Mouse (Mus musculus) lung, adult 2 months (tissue): ENCODE data around the gene Olfr266.

Experiments used
- CTCF ChIP-seq: fragments of 200-500 bp; IDR thresholded peaks from 2 replicates; pipeline ENCODE4 v1.5.1; 2011; ENCODE audit warnings: mild to moderate bottlenecking, low read length, control low read depth; ENCODE audit not compliant: insufficient read depth
- POLR2A ChIP-seq: fragments of 200-500 bp; IDR thresholded peaks from 2 replicates; pipeline ENCODE4 v1.6.1; 2011; ENCODE audit warnings: low read depth, mild to moderate bottlenecking, control low read depth, low read length, borderline replicate concordance; ENCODE audit errors: extremely low read depth

DNA sequence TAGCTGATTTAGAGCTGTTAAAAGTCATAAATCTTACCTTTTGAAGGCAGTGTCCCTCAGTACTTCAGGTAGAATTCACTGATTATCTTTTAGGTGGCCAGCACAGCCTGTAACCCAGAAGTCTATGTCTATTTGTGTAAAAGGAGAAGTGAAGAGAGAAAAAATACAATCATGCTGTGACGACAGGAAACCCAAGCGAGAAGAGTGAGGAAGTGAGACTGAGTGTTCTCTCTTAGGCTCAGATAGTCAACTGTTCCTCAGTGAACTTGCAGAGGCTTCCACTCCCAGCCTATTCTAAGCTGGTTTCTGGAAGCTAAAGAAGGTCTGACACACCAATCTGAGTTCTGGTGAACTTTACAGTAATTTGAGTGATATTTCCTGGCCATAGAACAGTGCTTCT, 36.2 kb downstream of the Olfr266 start, which contains the start of gene Cd53:
- TF ChIP-seq POLR2A (no peak; the same call in 1 of the 2 replicates), CTCF (no peak)
